Mouse (Mus musculus): Measurements from ENCODE around the gene Dnah10. TPM values are rescaled to one million over a fixed set of nuclear protein-coding genes. Genes with fewer than 3 reads are reported as not detected.

The Dnah10 gene
- polyA plus RNA-seq (2012; rRNA removed): 16.2 and 16.3 TPM in 2 replicates

- Histone ChIP-seq H3K27ac (ENCODE audit: control insufficient read depth, insufficient read depth, low read depth, low read length) (peak within 1 kb of the TSS; percentile 65), H3K27me3 (ENCODE audit: control insufficient read depth, insufficient read depth, low read length) (no peaks in the 10 kb centered on the region), H3K36me3 (ENCODE audit: control insufficient read depth, insufficient read depth, low read length) (peaks cover 4% of the 10 kb centered on the region), H3K4me3 (ENCODE audit: control insufficient read depth, low read depth, low read length) (peak within 1 kb of the TSS; percentile 89), H3K4me1 (ENCODE audit: control insufficient read depth, insufficient read depth, low read length) (peaks cover 10% of the 10 kb centered on the region)
- TF ChIP-seq POLR2A (IDR thresholded peaks at IDR 0.05; ENCODE audit: control insufficient read depth, low read depth, low read length) (peak; percentile 74; the same call in 1 of the 2 replicates), CTCF (IDR thresholded peaks at IDR 0.05; ENCODE audit: control insufficient read depth, insufficient read depth, insufficient replicate concordance, low read depth, low read length) (peak; percentile 3; the same call in 1 of the 2 replicates)
Observed at GRCm38 (mm10) chr5:124724997-124725396, at the start of gene Dnah10. Dnah10 (plus strand) TSS chr5:124725085.

GRCm38 (mm10) chr5:124713741-124714140 is 11.1 kb upstream of the Dnah10 start:
- no peaks in the 10 kb centered on the region for H3K4me1 ChIP-seq (ENCODE audit: control insufficient read depth, insufficient read depth, low read length)
- no peak for TF ChIP-seq POLR2A (IDR thresholded peaks at IDR 0.05; ENCODE audit: control insufficient read depth, low read depth, low read length)
- TF ChIP-seq CTCF (IDR thresholded peaks at IDR 0.05; ENCODE audit: control insufficient read depth, insufficient read depth, insufficient replicate concordance, low read depth, low read length): no peak
- no peak overlapping the region for H3K27ac ChIP-seq (ENCODE audit: control insufficient read depth, insufficient read depth, low read depth, low read length)
- no peaks in the 10 kb centered on the region for H3K27me3 ChIP-seq (ENCODE audit: control insufficient read depth, insufficient read depth, low read length)
- peaks cover 13% of the 10 kb centered on the region for H3K36me3 ChIP-seq (ENCODE audit: control insufficient read depth, insufficient read depth, low read length)
- no peak overlapping the region for H3K4me3 ChIP-seq (ENCODE audit: control insufficient read depth, low read depth, low read length)

- Histone ChIP-seq H3K27me3 (ENCODE audit: control insufficient read depth, insufficient read depth, low read length) (no peaks in the 10 kb centered on the region), H3K36me3 (ENCODE audit: control insufficient read depth, insufficient read depth, low read length) (peaks cover 14% of the 10 kb centered on the region), H3K27ac (ENCODE audit: control insufficient read depth, insufficient read depth, low read depth, low read length) (no peak overlapping the region), H3K4me1 (ENCODE audit: control insufficient read depth, insufficient read depth, low read length) (no peaks in the 10 kb centered on the region), H3K4me3 (ENCODE audit: control insufficient read depth, low read depth, low read length) (no peak overlapping the region)
- no peak for TF ChIP-seq POLR2A (IDR thresholded peaks at IDR 0.05; ENCODE audit: control insufficient read depth, low read depth, low read length)
- no peak for TF ChIP-seq CTCF (IDR thresholded peaks at IDR 0.05; ENCODE audit: control insufficient read depth, insufficient read depth, insufficient replicate concordance, low read depth, low read length)
Observed at GRCm38 (mm10) chr5:124715135-124715534, 9.8 kb upstream of the Dnah10 start.

- Histone ChIP-seq H3K27ac (ENCODE audit: control insufficient read depth, insufficient read depth, low read depth, low read length) (no peak overlapping the region), H3K4me3 (ENCODE audit: control insufficient read depth, low read depth, low read length) (no peak overlapping the region), H3K27me3 (ENCODE audit: control insufficient read depth, insufficient read depth, low read length) (no peaks in the 10 kb centered on the region), H3K4me1 (ENCODE audit: control insufficient read depth, insufficient read depth, low read length) (no peaks in the 10 kb centered on the region), H3K36me3 (ENCODE audit: control insufficient read depth, insufficient read depth, low read length) (peaks cover 10% of the 10 kb centered on the region)
- TF ChIP-seq CTCF (IDR thresholded peaks at IDR 0.05; ENCODE audit: control insufficient read depth, insufficient read depth, insufficient replicate concordance, low read depth, low read length) (no peak), POLR2A (IDR thresholded peaks at IDR 0.05; ENCODE audit: control insufficient read depth, low read depth, low read length) (no peak)
Observed at GRCm38 (mm10) chr5:124717969-124718368, 6.9 kb upstream of the Dnah10 start.

- H3K36me3 ChIP-seq (ENCODE audit: control insufficient read depth, insufficient read depth, low read length): peaks cover 9% of the 10 kb centered on the region
- no peak overlapping the region for H3K4me3 ChIP-seq (ENCODE audit: control insufficient read depth, low read depth, low read length)
- no peak overlapping the region for H3K27ac ChIP-seq (ENCODE audit: control insufficient read depth, insufficient read depth, low read depth, low read length)
Observed at GRCm38 (mm10) chr5:124718396-124718795, 6.5 kb upstream of the Dnah10 start.

GRCm38 (mm10) chr5:124723125-124723524 is 1.8 kb upstream of the Dnah10 start:
- Histone ChIP-seq H3K27ac (ENCODE audit: control insufficient read depth, insufficient read depth, low read depth, low read length) (no peak overlapping the region), H3K27me3 (ENCODE audit: control insufficient read depth, insufficient read depth, low read length) (no peaks in the 10 kb centered on the region), H3K4me1 (ENCODE audit: control insufficient read depth, insufficient read depth, low read length) (peaks cover 7% of the 10 kb centered on the region), H3K4me3 (ENCODE audit: control insufficient read depth, low read depth, low read length) (peak overlapping the region; percentile 30), H3K36me3 (ENCODE audit: control insufficient read depth, insufficient read depth, low read length) (peaks cover 7% of the 10 kb centered on the region)
- TF ChIP-seq CTCF (IDR thresholded peaks at IDR 0.05; ENCODE audit: control insufficient read depth, insufficient read depth, insufficient replicate concordance, low read depth, low read length) (no peak), POLR2A (IDR thresholded peaks at IDR 0.05; ENCODE audit: control insufficient read depth, low read depth, low read length) (no peak)

More at GRCm38 (mm10) chr5:124718396-124718795, 6.5 kb upstream of the Dnah10 start:
- TF ChIP-seq CTCF (IDR thresholded peaks at IDR 0.05; ENCODE audit: control insufficient read depth, insufficient read depth, insufficient replicate concordance, low read depth, low read length) (no peak), POLR2A (IDR thresholded peaks at IDR 0.05; ENCODE audit: control insufficient read depth, low read depth, low read length) (0 out of 2 replicates have a peak, but pooled peaks have one; percentile 9)
- H3K4me1 ChIP-seq (ENCODE audit: control insufficient read depth, insufficient read depth, low read length): no peaks in the 10 kb centered on the region
- no peaks in the 10 kb centered on the region for H3K27me3 ChIP-seq (ENCODE audit: control insufficient read depth, insufficient read depth, low read length)

- H3K4me3 ChIP-seq (ENCODE audit: control insufficient read depth, low read depth, low read length): peak overlapping the region; percentile 63
- no peaks in the 10 kb centered on the region for H3K27me3 ChIP-seq (ENCODE audit: control insufficient read depth, insufficient read depth, low read length)
- no peak overlapping the region for H3K27ac ChIP-seq (ENCODE audit: control insufficient read depth, insufficient read depth, low read depth, low read length)
- TF ChIP-seq POLR2A (IDR thresholded peaks at IDR 0.05; ENCODE audit: control insufficient read depth, low read depth, low read length): no peak
- TF ChIP-seq CTCF (IDR thresholded peaks at IDR 0.05; ENCODE audit: control insufficient read depth, insufficient read depth, insufficient replicate concordance, low read depth, low read length): no peak
- H3K36me3 ChIP-seq (ENCODE audit: control insufficient read depth, insufficient read depth, low read length): no peaks in the 10 kb centered on the region
- H3K4me1 ChIP-seq (ENCODE audit: control insufficient read depth, insufficient read depth, low read length): peaks cover 10% of the 10 kb centered on the region
Observed at GRCm38 (mm10) chr5:124729662-124730206, 4.8 kb downstream of the Dnah10 start.
